Mouse (Mus musculus): Measurements from ENCODE around the gene Dusp7. TPM values are rescaled to one million over a fixed set of nuclear protein-coding genes. Genes with fewer than 3 reads are reported as not detected.

Dusp7 gene
- polyA plus RNA-seq, 1 experiment from 2014 or later, result 16.1 TPM

- 92% methylated on average over 11 of the region's 11 CpGs for WGBS
- no peak for DNase-seq (ENCODE audit: low spot score)
- Histone ChIP-seq H3K27ac (peak overlapping the region; percentile 70), H3K27me3 (ENCODE audit: insufficient read depth, poor library complexity, severe bottlenecking) (no peaks in the 10 kb centered on the region), H3K4me1 (replicated peaks) (peaks cover 59% of the 10 kb centered on the region), H3K36me3 (peaks cover 66% of the 10 kb centered on the region), H3K9me3 (no peaks in the 10 kb centered on the region), H3K4me3 (peak overlapping the region; percentile 90)
Measured at GRCm38 (mm10) chr9:106372431-106373412, 4.3 kb downstream of the Dusp7 start.

DNA sequence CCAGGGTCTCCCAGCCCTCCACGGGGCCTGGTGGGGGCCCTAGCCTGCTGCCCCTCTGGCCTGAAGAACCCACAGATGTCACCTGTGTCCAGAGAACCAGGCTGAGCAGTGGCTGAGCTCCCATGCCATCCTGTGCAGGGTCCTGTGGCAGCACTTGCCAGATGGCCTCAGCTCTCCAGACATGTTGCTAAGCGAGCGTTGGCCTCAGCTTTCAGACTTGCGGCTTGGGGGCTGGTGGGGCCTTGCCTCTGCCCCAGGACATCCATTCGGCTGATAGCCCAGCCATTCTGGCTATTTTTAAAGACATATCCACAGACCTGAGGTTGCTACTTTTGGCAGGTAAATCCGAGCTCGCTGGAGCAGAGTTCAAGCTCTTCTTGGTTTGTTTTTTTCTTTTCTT is 5.5 kb downstream of the Dusp7 start:
- Histone ChIP-seq H3K4me1 (replicated peaks) (peaks cover 54% of the 10 kb centered on the region), H3K27ac (no peak overlapping the region), H3K9me3 (no peaks in the 10 kb centered on the region), H3K27me3 (ENCODE audit: insufficient read depth, poor library complexity, severe bottlenecking) (no peaks in the 10 kb centered on the region), H3K4me3 (no peak overlapping the region), H3K36me3 (peaks cover 79% of the 10 kb centered on the region)
- no peak for DNase-seq (ENCODE audit: low spot score)
- 85% methylated on average over 7 of the region's 7 CpGs for WGBS

- 92% methylated on average over 8 of the region's 8 CpGs for WGBS
- peaks cover 63% of the 10 kb centered on the region for H3K36me3 ChIP-seq
- no peaks in the 10 kb centered on the region for H3K9me3 ChIP-seq
- H3K4me3 ChIP-seq, result no peak overlapping the region
- no peak overlapping the region for H3K27ac ChIP-seq
- H3K27me3 ChIP-seq (ENCODE audit: insufficient read depth, poor library complexity, severe bottlenecking), result no peaks in the 10 kb centered on the region
- H3K4me1 ChIP-seq (replicated peaks), result peaks cover 26% of the 10 kb centered on the region
- DNase-seq (ENCODE audit: low spot score), result no peak
Measured at GRCm38 (mm10) chr9:106377247-106377646, 8.8 kb downstream of the Dusp7 start.

- H3K4me1 ChIP-seq (replicated peaks), result peaks cover 19% of the 10 kb centered on the region
- H3K36me3 ChIP-seq, result peaks cover 55% of the 10 kb centered on the region
- WGBS, result 87% methylated on average over 3 of the region's 3 CpGs
- H3K4me3 ChIP-seq, result no peak overlapping the region
- no peaks in the 10 kb centered on the region for H3K9me3 ChIP-seq
- H3K27ac ChIP-seq, result no peak overlapping the region
- no peak for DNase-seq (ENCODE audit: low spot score)
- H3K27me3 ChIP-seq (ENCODE audit: insufficient read depth, poor library complexity, severe bottlenecking), result no peaks in the 10 kb centered on the region
Measured at GRCm38 (mm10) chr9:106378045-106378444, 9.6 kb downstream of the Dusp7 start.

DNA sequence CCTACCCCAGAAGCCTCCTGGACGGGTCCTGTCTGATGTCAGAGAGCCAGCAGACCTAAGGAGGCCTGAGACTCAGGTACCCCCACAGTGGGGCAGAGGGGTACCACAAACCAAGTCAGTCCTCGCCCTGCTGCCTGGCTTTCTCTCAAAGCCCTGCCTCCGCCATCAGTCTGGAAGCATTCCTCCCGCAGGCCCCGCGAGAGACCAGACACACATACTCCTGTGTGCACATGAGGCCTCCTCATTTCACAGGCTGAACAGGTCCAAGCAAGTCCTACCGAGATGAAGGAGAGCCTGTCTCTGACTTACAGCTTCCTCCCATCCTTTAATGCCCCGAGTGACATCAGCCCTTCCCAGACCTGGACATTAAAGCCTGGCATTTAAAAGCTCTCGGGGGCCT is 10.3 kb downstream of the Dusp7 start:
- H3K4me1 ChIP-seq (replicated peaks), result peaks cover 25% of the 10 kb centered on the region
- no peaks in the 10 kb centered on the region for H3K9me3 ChIP-seq
- no peak overlapping the region for H3K27ac ChIP-seq
- no peak for DNase-seq (ENCODE audit: low spot score)
- 80% methylated on average over 9 of the region's 9 CpGs for WGBS
- H3K4me3 ChIP-seq, result no peak overlapping the region
- H3K36me3 ChIP-seq, result peaks cover 48% of the 10 kb centered on the region
- H3K27me3 ChIP-seq (ENCODE audit: insufficient read depth, poor library complexity, severe bottlenecking), result no peaks in the 10 kb centered on the region

DNA sequence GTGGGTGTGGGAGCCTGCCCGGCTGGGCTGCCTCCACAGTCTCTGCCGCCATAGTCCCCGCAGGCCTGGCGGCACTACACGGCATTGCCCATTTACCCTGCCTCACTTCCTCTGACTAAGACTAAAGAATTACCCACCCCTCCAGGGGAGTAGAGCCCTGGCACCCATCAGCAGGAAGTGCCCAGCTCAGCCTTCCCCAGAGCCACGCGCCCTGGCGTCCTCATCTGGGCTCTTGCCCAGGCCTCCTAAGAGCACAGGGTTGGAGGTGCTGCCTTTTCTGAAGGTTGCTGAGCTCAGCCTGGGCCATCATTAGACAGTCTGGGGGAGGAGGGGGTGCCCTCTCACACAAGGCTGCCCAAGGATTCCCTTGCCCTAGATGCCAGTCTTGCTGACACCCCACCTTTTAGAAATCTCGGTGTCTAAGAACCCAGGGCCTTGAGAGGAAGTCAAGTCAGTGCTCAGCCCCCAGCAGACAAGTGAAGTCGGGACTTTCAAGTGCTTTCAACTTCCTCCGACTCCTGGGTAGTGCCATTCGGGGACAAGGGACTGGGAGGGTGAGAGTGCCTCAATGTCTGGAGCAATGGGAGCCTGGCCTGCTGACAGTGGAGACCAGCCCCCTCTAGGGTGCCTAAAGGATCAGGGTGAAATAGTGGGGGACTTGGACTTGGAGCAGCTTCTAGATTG is 17.9 kb downstream of the Dusp7 start:
- Histone ChIP-seq H3K27me3 (ENCODE audit: insufficient read depth, poor library complexity, severe bottlenecking) (no peaks in the 10 kb centered on the region), H3K4me1 (replicated peaks) (peaks cover 27% of the 10 kb centered on the region), H3K36me3 (no peaks in the 10 kb centered on the region), H3K27ac (no peak overlapping the region), H3K4me3 (no peak overlapping the region), H3K9me3 (no peaks in the 10 kb centered on the region)
- DNase-seq (ENCODE audit: low spot score), result no peak
- 88% methylated on average over 12 of the region's 12 CpGs for WGBS

DNA sequence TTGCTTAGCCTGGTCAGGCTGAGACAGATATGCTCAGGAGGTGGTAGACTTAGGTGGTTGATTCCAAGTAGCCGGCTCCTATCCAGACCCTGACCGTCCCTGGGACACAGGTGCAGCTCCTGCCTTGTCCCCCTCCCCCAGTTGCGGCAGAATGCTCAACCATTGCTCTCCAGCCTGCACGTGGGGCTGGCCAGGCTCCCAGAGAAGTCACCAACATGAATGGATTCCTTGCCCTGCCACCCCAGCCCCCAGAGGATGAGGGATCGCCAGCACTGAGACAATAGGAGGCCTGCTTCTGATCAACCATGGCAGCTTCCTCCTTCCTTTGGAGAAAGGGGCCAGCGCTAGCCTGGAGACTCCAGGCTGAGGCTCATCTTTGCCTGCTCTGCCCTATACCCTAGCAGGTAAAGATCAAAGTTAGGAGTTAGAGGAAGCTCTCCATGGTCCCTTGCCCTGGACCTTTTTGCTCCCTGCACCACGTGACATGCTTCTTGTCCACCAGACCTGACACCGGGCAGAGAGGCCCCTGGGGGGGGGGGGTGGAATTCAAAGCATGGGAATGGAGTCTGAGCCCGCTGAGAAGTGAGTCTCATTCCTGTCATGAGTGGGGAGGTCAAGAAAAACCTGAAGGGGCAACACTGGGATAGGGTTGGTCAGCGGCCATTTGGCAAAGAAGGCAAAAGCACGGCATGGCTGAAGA is 24.5 kb downstream of the Dusp7 start:
- Histone ChIP-seq H3K9me3 (no peaks in the 10 kb centered on the region), H3K4me1 (replicated peaks) (peaks cover 36% of the 10 kb centered on the region), H3K27ac (peak overlapping the region; percentile 71), H3K36me3 (no peaks in the 10 kb centered on the region), H3K4me3 (no peak overlapping the region), H3K27me3 (ENCODE audit: insufficient read depth, poor library complexity, severe bottlenecking) (no peaks in the 10 kb centered on the region; the same call in 1 of the 2 replicates)
- WGBS, result 75% methylated on average over 11 of the region's 11 CpGs
- DNase-seq (ENCODE audit: low spot score), result no peak

- Histone ChIP-seq H3K4me1 (replicated peaks) (peaks cover 36% of the 10 kb centered on the region), H3K4me3 (no peak overlapping the region), H3K9me3 (no peaks in the 10 kb centered on the region), H3K27me3 (ENCODE audit: insufficient read depth, poor library complexity, severe bottlenecking) (no peaks in the 10 kb centered on the region; the same call in 1 of the 2 replicates), H3K36me3 (no peaks in the 10 kb centered on the region), H3K27ac (peak overlapping the region; percentile 71)
- 89% methylated on average over 8 of the region's 8 CpGs for WGBS
- DNase-seq (ENCODE audit: low spot score), result no peak
Measured at GRCm38 (mm10) chr9:106393548-106393947, 25.1 kb downstream of the Dusp7 start.

- Histone ChIP-seq H3K4me1 (replicated peaks) (peaks cover 36% of the 10 kb centered on the region), H3K9me3 (no peaks in the 10 kb centered on the region), H3K27ac (peak overlapping the region; percentile 76), H3K36me3 (no peaks in the 10 kb centered on the region), H3K4me3 (no peak overlapping the region), H3K27me3 (ENCODE audit: insufficient read depth, poor library complexity, severe bottlenecking) (no peaks in the 10 kb centered on the region; the same call in 1 of the 2 replicates)
- DNase-seq (ENCODE audit: low spot score), result peak; percentile 43
- WGBS, result 55% methylated on average over 11 of the region's 11 CpGs
Measured at GRCm38 (mm10) chr9:106394649-106395602, 26.5 kb downstream of the Dusp7 start.

- no peaks in the 10 kb centered on the region for H3K9me3 ChIP-seq
- H3K27me3 ChIP-seq (ENCODE audit: insufficient read depth, poor library complexity, severe bottlenecking), result no peaks in the 10 kb centered on the region; the same call in 1 of the 2 replicates
- peak overlapping the region; percentile 53; the same call in 1 of the 2 replicates for H3K27ac ChIP-seq
- DNase-seq (ENCODE audit: low spot score), result no peak
- WGBS, result 90% methylated on average over 4 of the region's 4 CpGs
- H3K4me3 ChIP-seq, result no peak overlapping the region
- H3K36me3 ChIP-seq, result no peaks in the 10 kb centered on the region
- peaks cover 34% of the 10 kb centered on the region for H3K4me1 ChIP-seq (replicated peaks)
Measured at GRCm38 (mm10) chr9:106397733-106398132, 29.3 kb downstream of the Dusp7 start.

DNA sequence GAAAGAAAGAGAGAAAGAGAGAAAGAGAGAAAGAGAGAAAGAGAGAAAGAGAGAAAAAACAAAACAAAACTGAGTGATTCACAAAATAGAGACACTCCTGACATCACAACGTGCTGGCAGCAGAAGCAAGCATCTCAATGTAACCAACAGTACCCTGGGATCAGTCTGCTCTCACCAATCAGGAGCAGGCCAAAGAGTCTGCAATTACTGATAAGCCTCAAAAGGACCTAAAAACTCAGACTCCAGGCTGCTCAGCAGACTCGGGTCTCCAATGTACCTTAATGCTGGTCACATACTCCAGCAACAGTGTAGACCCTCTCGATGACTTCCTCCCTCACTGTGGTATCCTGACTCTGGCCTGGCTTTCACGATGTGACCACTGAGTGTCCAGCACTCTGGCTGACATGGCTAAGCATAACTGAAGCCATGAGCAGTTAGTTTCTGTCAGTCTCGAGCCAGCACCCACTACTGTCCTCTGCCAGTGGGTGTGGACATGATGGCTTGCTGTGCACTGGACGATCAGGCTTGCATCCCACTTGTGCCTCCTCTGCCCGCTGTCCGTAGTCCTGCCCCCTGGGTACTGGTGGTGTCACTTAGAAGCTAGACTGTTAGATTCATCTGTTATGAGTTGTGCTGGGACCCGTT is 30.4 kb downstream of the Dusp7 start:
- peaks cover 32% of the 10 kb centered on the region for H3K4me1 ChIP-seq (replicated peaks)
- H3K36me3 ChIP-seq, result no peaks in the 10 kb centered on the region
- no peaks in the 10 kb centered on the region for H3K9me3 ChIP-seq
- H3K27me3 ChIP-seq (ENCODE audit: insufficient read depth, poor library complexity, severe bottlenecking), result no peaks in the 10 kb centered on the region
- H3K27ac ChIP-seq, result no peak overlapping the region
- 83% methylated on average over 9 of the region's 9 CpGs for WGBS
- H3K4me3 ChIP-seq, result no peak overlapping the region
- no peak for DNase-seq (ENCODE audit: low spot score)
